Mouse (Mus musculus) CH12.LX (cell line): ENCODE measurements around the gene Stard8. TPM values are rescaled to one million over a fixed set of nuclear protein-coding genes. Genes with fewer than 3 reads are reported as not detected.

Experiments
- DNase-seq: peaks from one replicate; pipeline ENCODE4 v3.0.0-alpha.2; 2013; ENCODE audit errors: extremely low read depth
- H3K27ac ChIP-seq: 2 replicates; pipeline ENCODE4 v1.5.1; 2012; ENCODE audit warnings: low read depth, mild to moderate bottlenecking, control low read depth, moderate library complexity; ENCODE audit not compliant: insufficient read depth
- H3K27me3 ChIP-seq: replicated peaks from 2 replicates; pipeline ENCODE3; 2012; ENCODE audit warnings: inconsistent platforms
- H3K36me3 ChIP-seq, 2 experiments: replicated peaks in 1 of 2; 2 replicates each; pipeline versions ENCODE3 to v1.6.1; 2012; ENCODE audit warnings: inconsistent platforms in 1 of 2, low read length in 1 of 2, mild to moderate bottlenecking in 1 of 2, mixed read lengths in 1 of 2, moderate library complexity in 1 of 2; ENCODE audit not compliant: control insufficient read depth in 1 of 2, insufficient read depth in 1 of 2
- H3K4me1 ChIP-seq, 2 experiments: 2 replicates each; pipeline ENCODE4 v1.6.1; 2012; ENCODE audit warnings: inconsistent platforms in 1 of 2, moderate library complexity in 1 of 2; ENCODE audit not compliant: insufficient read depth in 2 of 2, control insufficient read depth in 1 of 2
- H3K4me2 ChIP-seq: 2 replicates; pipeline ENCODE4 v1.6.1; 2012; ENCODE audit warnings: low read depth, mild to moderate bottlenecking, control low read depth; ENCODE audit not compliant: poor library complexity, insufficient read depth, severe bottlenecking
- H3K4me3 ChIP-seq, 3 experiments: fragments of 150-350 bp in 1 of 3; sonication (generic) in 1 of 3; replicated peaks in 1 of 3; 2 replicates each; pipeline versions ENCODE3 to v1.5.1; 2011 to 2012; ENCODE audit warnings: low read depth in 2 of 3, low read length in 2 of 3, mild to moderate bottlenecking in 2 of 3, moderate library complexity in 2 of 3, control low read depth in 1 of 3, improper control_type of control experiment in 1 of 3, inconsistent platforms in 1 of 3, mixed read lengths in 1 of 3; ENCODE audit not compliant: poor library complexity in 1 of 3
- H3K79me2 ChIP-seq: replicated peaks from 2 replicates; pipeline ENCODE4 v1.6.1; 2012; ENCODE audit warnings: mild to moderate bottlenecking, moderate library complexity; ENCODE audit not compliant: control insufficient read depth, poor library complexity, insufficient read depth, severe bottlenecking; ENCODE audit errors: extremely low read depth
- H3K9ac ChIP-seq: 2 replicates; pipeline ENCODE4 v1.6.1; 2012; ENCODE audit warnings: low read depth, mild to moderate bottlenecking, control low read depth, moderate library complexity; ENCODE audit not compliant: insufficient read depth
- H3K9me3 ChIP-seq: replicated peaks from 2 replicates; pipeline ENCODE3; 2012; ENCODE audit warnings: low read length, inconsistent platforms, mixed read lengths
- BHLHE40 ChIP-seq: IDR thresholded peaks from 2 replicates; pipeline ENCODE4 v1.6.1; 2011; ENCODE audit warnings: mild to moderate bottlenecking, low read depth, low read length, improper control_type of control experiment
- ELF1 ChIP-seq: IDR thresholded peaks from 2 replicates; pipeline ENCODE4 v1.6.1; 2014; ENCODE audit warnings: low read depth, mild to moderate bottlenecking, inconsistent platforms, low read length, improper control_type of control experiment
- ETS1 ChIP-seq: conservative IDR thresholded peaks from 2 replicates; pipeline ENCODE4 v1.6.1; 2012; ENCODE audit warnings: low read depth, mild to moderate bottlenecking, inconsistent platforms, low read length, improper control_type of control experiment, moderate library complexity
- HCFC1 ChIP-seq: IDR thresholded peaks from 2 replicates; pipeline ENCODE4 v1.6.1; 2012; ENCODE audit warnings: low read depth, mild to moderate bottlenecking, inconsistent platforms, low read length, improper control_type of control experiment
- IRF4 ChIP-seq: IDR thresholded peaks from 2 replicates; pipeline ENCODE4 v1.6.1; 2014; ENCODE audit warnings: low read depth, mild to moderate bottlenecking, inconsistent platforms, low read length, improper control_type of control experiment
- MAX ChIP-seq: IDR thresholded peaks from 2 replicates; pipeline ENCODE4 v1.6.1; 2011; ENCODE audit warnings: low read length, improper control_type of control experiment
- MEF2A ChIP-seq: IDR thresholded peaks from 2 replicates; pipeline ENCODE4 v1.6.1; 2014; ENCODE audit warnings: low read depth, mild to moderate bottlenecking, inconsistent platforms, low read length, improper control_type of control experiment, borderline replicate concordance
- MYC ChIP-seq: IDR thresholded peaks from 2 replicates; pipeline ENCODE4 v1.6.1; 2011; ENCODE audit warnings: low read depth, mild to moderate bottlenecking, improper control_type of control experiment, low read length
- POLR2A ChIP-seq: IDR thresholded peaks from 2 replicates; pipeline ENCODE4 v1.6.1; 2011; ENCODE audit warnings: low read depth, mild to moderate bottlenecking, improper control_type of control experiment, low read length
- POLR2AphosphoS2 ChIP-seq: IDR thresholded peaks from 2 replicates; pipeline ENCODE4 v1.6.1; 2011; ENCODE audit warnings: low read depth, low read length, improper control_type of control experiment
- SIN3A ChIP-seq: IDR thresholded peaks from 2 replicates; pipeline ENCODE4 v1.6.1; 2012; ENCODE audit warnings: low read length, improper control_type of control experiment, inconsistent platforms
- USF1 ChIP-seq: IDR thresholded peaks from 2 replicates; pipeline ENCODE4 v1.6.1; 2014; ENCODE audit warnings: low read depth, mild to moderate bottlenecking, inconsistent platforms, low read length, improper control_type of control experiment
- USF2 ChIP-seq: conservative IDR thresholded peaks from 2 replicates; pipeline ENCODE4 v1.6.1; 2011; ENCODE audit warnings: low read depth, low read length, improper control_type of control experiment
- ZC3H11A ChIP-seq: IDR thresholded peaks from 2 replicates; pipeline ENCODE4 v1.6.1; 2012; ENCODE audit warnings: low read depth, mild to moderate bottlenecking, inconsistent platforms, low read length, improper control_type of control experiment
- ZKSCAN1 ChIP-seq: IDR thresholded peaks from 2 replicates; pipeline ENCODE4 v1.6.1; 2012; ENCODE audit warnings: low read depth, inconsistent platforms, low read length, improper control_type of control experiment, borderline replicate concordance
- ZMIZ1 ChIP-seq: IDR thresholded peaks from 2 replicates; pipeline ENCODE4 v1.6.1; 2012; ENCODE audit warnings: low read depth, mild to moderate bottlenecking, inconsistent platforms, low read length, improper control_type of control experiment
- dilution Hi-C: fragments of 300-500 bp; cut with MboI; formaldehyde crosslinking; loops from 2 replicates; pipeline ENCODE4 v1.14.3; 2020; ENCODE audit warnings: low sequenced_read_pairs; ENCODE audit not compliant: extremely low pct_unique_long_range_greater_than_20kb, extremely low pct_ligation_motif_present
- in situ Hi-C: fragments of 300-500 bp; cut with MboI; formaldehyde crosslinking; loops from 3 replicates; pipeline ENCODE4 v1.14.3; 2019; ENCODE audit warnings: low sequenced_read_pairs, low pct_ligation_motif_present, low pct_unique_long_range_greater_than_20kb, mixed read lengths
- polyA plus RNA-seq: library from polyadenylated mRNA; unstranded; fragments of >175 nt; gene quantifications from 2 replicates; pipeline ENCODE4 v1.2.1, GENCODE M21; 2012; ENCODE audit warnings: low read depth; ENCODE audit not compliant: insufficient read length
- total RNA-seq, 2 experiments: library from RNA; depleted of rRNA; stranded (reverse); fragments of 300-350 nt in 1 of 2; fragments of >200 nt in 1 of 2; gene quantifications; 2 replicates each; pipeline ENCODE4 v1.2.3; 2012 to 2014

The Stard8 gene
- total and polyA plus RNA-seq, 3 experiments: 0.17 to 0.35 (median 0.19) TPM

GRCm38 (mm10) chrX:98959050-98959449, 44.0 kb upstream of the Stard8 start:
- no peak for TF ChIP-seq USF1
- TF ChIP-seq ELF1: no peak
- no peak for TF ChIP-seq ZKSCAN1
- TF ChIP-seq IRF4: no peak
- TF ChIP-seq BHLHE40: no peak
- no peak for TF ChIP-seq MEF2A
- TF ChIP-seq POLR2AphosphoS2: no peak
- no peak for TF ChIP-seq SIN3A
- no peak for TF ChIP-seq USF2
- no peak for TF ChIP-seq HCFC1
- no peak for TF ChIP-seq MAX
- TF ChIP-seq MYC: no peak
- TF ChIP-seq ZMIZ1: no peak
- no peak for TF ChIP-seq POLR2A
- TF ChIP-seq ZC3H11A: no peak
- H3K27ac ChIP-seq: no peak overlapping the region
- in situ Hi-C loops: no loop called here

GRCm38 (mm10) chrX:98963742-98964141, 39.3 kb upstream of the Stard8 start:
- DNase-seq: no peak
- Histone ChIP-seq H3K36me3 (no peaks in the 10 kb centered on the region), H3K4me1 (no peaks in the 10 kb centered on the region), H3K27me3 (no peaks in the 10 kb centered on the region), H3K9ac (no peak overlapping the region), H3K27ac (no peak overlapping the region), H3K9me3 (no peaks in the 10 kb centered on the region), H3K4me2 (no peak overlapping the region), H3K79me2 (no peaks in the 10 kb centered on the region), H3K4me3 (no peak overlapping the region)
- in situ Hi-C loops: no loop called here
- dilution Hi-C loops: no loop called here
- TF ChIP-seq ETS1: no peak
- no peak for TF ChIP-seq SIN3A

More at GRCm38 (mm10) chrX:98959050-98959449, 44.0 kb upstream of the Stard8 start:
- H3K4me2 ChIP-seq: no peak overlapping the region
- H3K4me1 ChIP-seq: no peaks in the 10 kb centered on the region
- no peak overlapping the region for H3K9ac ChIP-seq
- H3K79me2 ChIP-seq: no peaks in the 10 kb centered on the region
- H3K4me3 ChIP-seq: no peak overlapping the region
- H3K27me3 ChIP-seq: no peaks in the 10 kb centered on the region
- no peak for DNase-seq
- no peaks in the 10 kb centered on the region for H3K36me3 ChIP-seq
- H3K9me3 ChIP-seq: no peaks in the 10 kb centered on the region
- dilution Hi-C loops: no loop called here
